Mouse (Mus musculus) ES-Bruce4 (cell line): ENCODE measurements around the gene Plcb4.

Experiments
- CTCF ChIP-seq: IDR thresholded peaks from one replicate; pipeline ENCODE4 v1.8.1; 2011; ENCODE audit warnings: low read depth, low read length
- EP300 ChIP-seq: IDR thresholded peaks from 2 replicates; pipeline ENCODE4 v1.6.1; 2011; ENCODE audit warnings: low read depth, low read length; ENCODE audit not compliant: insufficient read depth
- POLR2A ChIP-seq: IDR thresholded peaks from one replicate; pipeline ENCODE4 v1.8.1; 2011; ENCODE audit warnings: low read length; ENCODE audit not compliant: insufficient read depth

GRCm38 (mm10) chr2:135675284-135675683 is 16.5 kb downstream of the Plcb4 start:
- TF ChIP-seq CTCF (no peak), POLR2A (no peak), EP300 (no peak)
